Mouse (Mus musculus) bone marrow, adult 2 months (tissue): ENCODE results near the gene D430041D05Rik.

Source experiments
- CTCF ChIP-seq: fragments of 200-500 bp; IDR thresholded peaks from 2 replicates; pipeline ENCODE4 v1.5.1; 2011; ENCODE audit warnings: low read length, control low read depth; ENCODE audit not compliant: control insufficient read depth, insufficient read depth
- POLR2A ChIP-seq: fragments of 200-500 bp; IDR thresholded peaks from 2 replicates; pipeline ENCODE4 v1.6.1; 2011; ENCODE audit warnings: low read depth, mild to moderate bottlenecking, control low read depth, low read length, borderline replicate concordance; ENCODE audit not compliant: control insufficient read depth

- TF ChIP-seq POLR2A (no peak), CTCF (no peak)
Observed at GRCm38 (mm10) chr2:104419999-104420398, 9.2 kb upstream of the D430041D05Rik start.
